Mouse (Mus musculus) forebrain, embryonic 10.5 days (tissue): ENCODE measurements around the gene Apol9b. TPM values are rescaled to one million over a fixed set of nuclear protein-coding genes. Genes with fewer than 3 reads are reported as not detected.

Experiments used
- DNase-seq: peaks from one replicate; pipeline ENCODE4 v3.0.0-alpha.2; 2017; ENCODE audit warnings: low spot score; ENCODE audit errors: extremely low spot score
- H3K27ac ChIP-seq: fragments of 300-500 bp; sonication (generic); 2 replicates; pipeline ENCODE4 v1.5.1; 2016; ENCODE audit warnings: mild to moderate bottlenecking
- H3K27me3 ChIP-seq: fragments of 300-500 bp; sonication (generic); 2 replicates; pipeline ENCODE4 v1.6.1; 2016; ENCODE audit warnings: mild to moderate bottlenecking; ENCODE audit not compliant: poor library complexity, severe bottlenecking
- H3K36me3 ChIP-seq: fragments of 300-500 bp; sonication (generic); replicated peaks from 2 replicates; pipeline ENCODE4 v1.6.1; 2016; ENCODE audit warnings: mild to moderate bottlenecking, moderate library complexity
- H3K4me1 ChIP-seq: fragments of 300-500 bp; sonication (generic); 2 replicates; pipeline ENCODE4 v1.6.1; 2016
- H3K4me3 ChIP-seq: fragments of 300-500 bp; sonication (generic); 2 replicates; pipeline ENCODE4 v1.5.1; 2016; ENCODE audit warnings: mild to moderate bottlenecking, moderate library complexity
- H3K9me3 ChIP-seq: fragments of 300-500 bp; sonication (generic); 2 replicates; pipeline ENCODE4 v1.6.1; 2016; ENCODE audit warnings: mild to moderate bottlenecking, moderate library complexity
- WGBS: fragments of 180-500 bp; shearing (Covaris S2); methylation state at CpG from one replicate; pipeline ENCODE4 v1.1.7; 2016; 5-methylcytosine and 5-hydroxymethylcytosine counted together
- polyA plus RNA-seq: library from polyadenylated mRNA; unstranded; fragments of >200 nt; fragmentation: Nextera tagmentation; extraction: Ambion mirVana; gene quantifications from 2 replicates; pipeline ENCODE4 v1.2.1, GENCODE M21; 2016

The Apol9b gene
- polyA plus RNA-seq, 1 experiment from 2014 or later = not detected

- Histone ChIP-seq H3K9me3 (no peaks in the 10 kb centered on the region), H3K27me3 (no peaks in the 10 kb centered on the region), H3K4me1 (no peaks in the 10 kb centered on the region), H3K27ac (no peak overlapping the region), H3K36me3 (peaks cover 99% of the 10 kb centered on the region), H3K4me3 (no peak overlapping the region)
- DNase-seq = no peak
- WGBS = 96% methylated on average over 9 of the region's 9 CpGs
Observed at GRCm38 (mm10) chr15:77770942-77771341, 42.1 kb downstream of the Apol9b start.

GRCm38 (mm10) chr15:77773099-77773915 is 44.5 kb downstream of the Apol9b start:
- Histone ChIP-seq H3K9me3 (no peaks in the 10 kb centered on the region), H3K4me3 (no peak overlapping the region), H3K4me1 (no peaks in the 10 kb centered on the region), H3K27me3 (no peaks in the 10 kb centered on the region), H3K27ac (no peak overlapping the region), H3K36me3 (peaks cover 99% of the 10 kb centered on the region)
- DNase-seq = no peak
- WGBS = 93% methylated on average over 19 of the region's 19 CpGs

GRCm38 (mm10) chr15:77774303-77774702 is 45.5 kb downstream of the Apol9b start:
- WGBS = 97% methylated on average over 10 of the region's 10 CpGs
- peaks cover 99% of the 10 kb centered on the region for H3K36me3 ChIP-seq

GRCm38 (mm10) chr15:77775186-77775963 is 46.5 kb downstream of the Apol9b start:
- Histone ChIP-seq H3K4me3 (no peak overlapping the region), H3K36me3 (peaks cover 99% of the 10 kb centered on the region), H3K27ac (no peak overlapping the region), H3K27me3 (no peaks in the 10 kb centered on the region), H3K4me1 (no peaks in the 10 kb centered on the region), H3K9me3 (no peaks in the 10 kb centered on the region)
- 70% methylated on average over 20 of the region's 20 CpGs for WGBS
- peak; percentile 80 for DNase-seq

More at GRCm38 (mm10) chr15:77774303-77774702, 45.5 kb downstream of the Apol9b start:
- Histone ChIP-seq H3K27ac (no peak overlapping the region), H3K9me3 (no peaks in the 10 kb centered on the region), H3K27me3 (no peaks in the 10 kb centered on the region), H3K4me3 (no peak overlapping the region), H3K4me1 (no peaks in the 10 kb centered on the region)
- no peak for DNase-seq

- peaks cover 100% of the 10 kb centered on the region for H3K36me3 ChIP-seq
- no peak overlapping the region for H3K4me3 ChIP-seq
- no peaks in the 10 kb centered on the region for H3K4me1 ChIP-seq
- WGBS = 86% methylated on average over 11 of the region's 11 CpGs
- H3K27ac ChIP-seq = no peak overlapping the region
- no peaks in the 10 kb centered on the region for H3K27me3 ChIP-seq
- DNase-seq = no peak
- no peaks in the 10 kb centered on the region for H3K9me3 ChIP-seq
Observed at GRCm38 (mm10) chr15:77782449-77783014, 53.7 kb downstream of the Apol9b start.

GRCm38 (mm10) chr15:77784039-77784824 is 55.4 kb downstream of the Apol9b start:
- H3K4me3 ChIP-seq = no peak overlapping the region
- H3K36me3 ChIP-seq = peaks cover 100% of the 10 kb centered on the region
- no peaks in the 10 kb centered on the region for H3K4me1 ChIP-seq
- DNase-seq = no peak
- no peak overlapping the region for H3K27ac ChIP-seq
- H3K9me3 ChIP-seq = no peaks in the 10 kb centered on the region
- H3K27me3 ChIP-seq = no peaks in the 10 kb centered on the region
- 83% methylated on average over 22 of the region's 22 CpGs for WGBS

GRCm38 (mm10) chr15:77785807-77786206 is 57.0 kb downstream of the Apol9b start:
- H3K4me3 ChIP-seq = no peak overlapping the region
- H3K27me3 ChIP-seq = no peaks in the 10 kb centered on the region
- no peak for DNase-seq
- H3K36me3 ChIP-seq = peaks cover 100% of the 10 kb centered on the region
- WGBS = 94% methylated on average over 1 of the region's 1 CpGs
- H3K9me3 ChIP-seq = no peaks in the 10 kb centered on the region
- no peaks in the 10 kb centered on the region for H3K4me1 ChIP-seq
- no peak overlapping the region for H3K27ac ChIP-seq

Other genes with a start within 250 kb of the Apol9b start
- gene Apol11a, start 220.8 kb upstream of the Apol9b start, polyA plus RNA-seq = not detected in 2 replicates
- gene Apol7c, start 195.7 kb upstream of the Apol9b start, polyA plus RNA-seq = not detected in 2 replicates
- gene 1700025B11Rik, start 167.1 kb upstream of the Apol9b start, polyA plus RNA-seq = not detected in 2 replicates
- not detected in 2 replicates for gene Apol10b, start 132.9 kb upstream of the Apol9b start, polyA plus RNA-seq
- not detected in 2 replicates for gene Gm36245, start 129.8 kb upstream of the Apol9b start, polyA plus RNA-seq
- gene Apol11b, start 85.8 kb upstream of the Apol9b start, polyA plus RNA-seq = not detected in 2 replicates
- gene Apol7e, start 30.2 kb upstream of the Apol9b start, polyA plus RNA-seq = not detected in 2 replicates
- 0.07 and 0.24 TPM in 2 replicates for gene Apol8, start 28.0 kb downstream of the Apol9b start, polyA plus RNA-seq
- gene Myh9, start 113.1 kb downstream of the Apol9b start, polyA plus RNA-seq = 35.6 and 36.8 TPM in 2 replicates
- 288 and 291 TPM in 2 replicates for gene Txn2, start 200.0 kb downstream of the Apol9b start, polyA plus RNA-seq
- gene Foxred2, start 227.7 kb downstream of the Apol9b start, polyA plus RNA-seq = 7.9 and 8.7 TPM in 2 replicates
- 280 and 284 TPM in 2 replicates for gene Eif3d, start 241.8 kb downstream of the Apol9b start, polyA plus RNA-seq